Mouse (Mus musculus): Measurements from ENCODE around the gene Bricd5.
"Not testable (repeated sequence)": the region's sequence is repeated elsewhere in the genome, so short reads cannot be mapped to it uniquely, and the experiment has no call there.

Gene Bricd5

GRCm38 (mm10) chr17:24473612-24474275, at the start of gene Bricd5:
Gene Bricd5, plus strand, starts transcription at chr17:24473884.
- DNase-seq: no peak

GRCm38 (mm10) chr17:24424489-24424888, 49.2 kb upstream of the Bricd5 start:
- no peak for DNase-seq

GRCm38 (mm10) chr17:24425326-24425725, 48.4 kb upstream of the Bricd5 start:
- not testable (repeated sequence) for DNase-seq

- DNase-seq: no peak
These were observed 47.8 kb upstream of the Bricd5 start for GRCm38 (mm10) chr17:24425905-24426304.

- peak; percentile 88 for DNase-seq
These were observed 47.1 kb upstream of the Bricd5 start, which contains the start of gene Eci1 for GRCm38 (mm10) chr17:24426471-24427169. Gene Eci1, plus strand, starts transcription at chr17:24426641.

- DNase-seq: no peak
These were observed 46.5 kb upstream of the Bricd5 start for GRCm38 (mm10) chr17:24427170-24427557.

- DNase-seq: no peak
These were observed 44.3 kb upstream of the Bricd5 start for GRCm38 (mm10) chr17:24429201-24429983.

- no peak for DNase-seq
These were observed 36.7 kb upstream of the Bricd5 start for GRCm38 (mm10) chr17:24437016-24437415.

GRCm38 (mm10) chr17:24440377-24440776, 33.3 kb upstream of the Bricd5 start:
- DNase-seq: no peak

- no peak for DNase-seq
These were observed 32.5 kb upstream of the Bricd5 start for GRCm38 (mm10) chr17:24441148-24441547.

GRCm38 (mm10) chr17:24442107-24442506, 31.6 kb upstream of the Bricd5 start:
- no peak for DNase-seq

- no peak for DNase-seq
These were observed 31.0 kb upstream of the Bricd5 start, which contains the start of gene Dnase1l2 for GRCm38 (mm10) chr17:24442632-24443155. Gene Dnase1l2, minus strand, starts transcription at chr17:24443105.

GRCm38 (mm10) chr17:24443409-24443808, 30.3 kb upstream of the Bricd5 start:
- DNase-seq: no peak

GRCm38 (mm10) chr17:24446590-24446989, 27.1 kb upstream of the Bricd5 start:
- no peak for DNase-seq

GRCm38 (mm10) chr17:24449507-24449906, 24.2 kb upstream of the Bricd5 start:
- DNase-seq: no peak

- DNase-seq: no peak
These were observed 22.5 kb upstream of the Bricd5 start for GRCm38 (mm10) chr17:24451220-24451619.

GRCm38 (mm10) chr17:24453372-24453771, 20.3 kb upstream of the Bricd5 start:
- no peak for DNase-seq

GRCm38 (mm10) chr17:24454218-24454755, 19.4 kb upstream of the Bricd5 start:
- no peak for DNase-seq

- DNase-seq: peak; percentile 98
These were observed 18.7 kb upstream of the Bricd5 start for GRCm38 (mm10) chr17:24454756-24455522.

GRCm38 (mm10) chr17:24455523-24456206, 18.0 kb upstream of the Bricd5 start:
- not testable (repeated sequence) for DNase-seq

GRCm38 (mm10) chr17:24461580-24461979, 12.1 kb upstream of the Bricd5 start:
- no peak for DNase-seq

GRCm38 (mm10) chr17:24462932-24463331, 10.8 kb upstream of the Bricd5 start:
- no peak for DNase-seq
